Mouse (Mus musculus) forebrain, postnatal 0 days (tissue): ENCODE measurements around the gene Ecsit. TPM values are rescaled to one million over a fixed set of nuclear protein-coding genes. Genes with fewer than 3 reads are reported as not detected.
A peak's percentile ranks its signal among the peaks of the same experiment; 100 is the strongest.

Experiments used
- ATAC-seq: fragments of 200-750 bp; cut with Nextera tagmentation; 2 replicates; pipeline ENCODE4 v1.8.0; 2017; ENCODE audit warnings: mild to moderate bottlenecking, moderate library complexity
- DNase-seq: peaks from one replicate; pipeline ENCODE4 v3.0.0-alpha.2; 2015
- H3K27ac ChIP-seq: fragments of 300-500 bp; sonication (generic); 2 replicates; pipeline ENCODE4 v1.5.1; 2014; ENCODE audit warnings: low read depth, mild to moderate bottlenecking, antibody characterized with exemption, low read length, moderate library complexity, mixed read lengths
- H3K27me3 ChIP-seq: fragments of 300-500 bp; sonication (generic); 2 replicates; pipeline ENCODE4 v1.6.1; 2014; ENCODE audit warnings: mild to moderate bottlenecking, low read length, mixed read lengths; ENCODE audit not compliant: insufficient read depth
- H3K36me3 ChIP-seq: fragments of 300-500 bp; sonication (generic); 2 replicates; pipeline ENCODE4 v1.6.1; 2014; ENCODE audit warnings: mild to moderate bottlenecking, moderate library complexity; ENCODE audit not compliant: insufficient read depth
- H3K4me1 ChIP-seq: fragments of 300-500 bp; sonication (generic); 2 replicates; pipeline ENCODE4 v1.6.1; 2014; ENCODE audit warnings: antibody characterized with exemption; ENCODE audit not compliant: insufficient read depth
- H3K4me2 ChIP-seq: fragments of 300-500 bp; sonication (generic); 2 replicates; pipeline ENCODE4 v1.6.1; 2014; ENCODE audit warnings: low read depth, mild to moderate bottlenecking, moderate library complexity
- H3K4me3 ChIP-seq: fragments of 300-500 bp; sonication (generic); 2 replicates; pipeline ENCODE4 v1.5.1; 2014; ENCODE audit warnings: low read depth, low read length, mixed read lengths
- H3K9ac ChIP-seq: fragments of 300-500 bp; sonication (generic); 2 replicates; pipeline ENCODE4 v1.6.1; 2014; ENCODE audit warnings: mild to moderate bottlenecking
- H3K9me3 ChIP-seq: fragments of 300-500 bp; sonication (generic); 2 replicates; pipeline ENCODE4 v1.6.1; 2016; ENCODE audit warnings: low read length
- CTCF ChIP-seq: sonication (generic); IDR thresholded peaks from 2 replicates; pipeline ENCODE4 v1.5.1; 2016; ENCODE audit warnings: antibody characterized with exemption, control low read depth, low read depth
- WGBS: fragments of 180-500 bp; shearing (Covaris S2); extraction: QIAGEN DNeasy Blood & Tissue Kit; methylation state at CpG from one replicate; pipeline ENCODE4 v1.1.7; 2014; 5-methylcytosine and 5-hydroxymethylcytosine counted together
- microRNA-seq, 2 experiments: library from miRNA; unstranded; fragments of <30 nt; microRNA quantifications; one replicate each; pipeline ENCODE4; 2016
- polyA plus RNA-seq: library from polyadenylated mRNA; unstranded; fragments of >200 nt; fragmentation: Nextera tagmentation; extraction: Ambion mirVana; gene quantifications from 2 replicates; pipeline ENCODE4 v1.2.1, GENCODE M21; 2015
- total RNA-seq: library from RNA; depleted of rRNA; stranded (reverse); fragments of >200 nt; gene quantifications from 2 replicates; pipeline ENCODE4 v1.2.3, GENCODE M21; 2014; rRNA removed

The Ecsit gene
- total and polyA plus RNA-seq, 2 experiments from 2014 or later, result 59.2 to 64.7 TPM

DNA sequence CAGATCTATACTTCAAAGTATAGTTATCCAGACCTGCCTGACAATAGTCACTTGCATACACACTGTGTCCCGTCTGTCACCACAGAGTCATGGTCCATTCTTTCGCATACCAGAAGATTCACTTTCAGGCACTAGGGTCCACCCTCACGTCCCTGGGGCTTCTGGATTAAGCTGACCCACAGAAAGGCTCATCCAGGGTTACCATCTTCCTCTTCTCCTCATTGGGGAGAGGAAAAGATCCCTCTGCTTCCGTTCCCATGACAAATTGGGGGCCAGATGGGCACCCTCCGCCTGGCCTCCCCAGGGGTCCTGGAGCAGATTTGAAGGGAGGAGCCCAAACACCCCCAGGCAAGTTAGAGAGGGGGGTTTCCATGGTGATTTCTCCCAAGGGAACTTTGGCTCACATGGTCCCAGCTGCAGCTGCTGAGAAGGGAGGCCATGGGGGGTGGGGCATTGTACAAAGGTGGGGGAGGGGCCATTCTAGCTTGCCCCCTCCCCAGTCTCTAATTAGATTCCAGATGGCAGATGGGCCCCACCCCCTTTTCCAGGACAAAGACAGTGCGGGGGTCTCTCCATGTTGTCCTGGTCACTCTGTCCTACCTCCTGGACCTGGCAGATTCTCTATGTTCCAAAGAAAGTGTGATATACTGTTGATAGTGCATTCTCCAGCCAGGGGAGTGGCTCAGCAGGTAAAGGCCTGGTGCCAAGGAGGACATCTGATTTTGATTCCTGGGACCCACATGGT is 49.8 kb downstream of the Ecsit start:
- H3K9me3 ChIP-seq, result no peaks in the 10 kb centered on the region
- peak; percentile 42; the same call in 1 of the 2 replicates for ATAC-seq
- TF ChIP-seq CTCF, result no peak
- H3K4me1 ChIP-seq, result no peaks in the 10 kb centered on the region
- no peak overlapping the region for H3K9ac ChIP-seq
- H3K4me2 ChIP-seq, result no peak overlapping the region
- peaks cover 54% of the 10 kb centered on the region for H3K36me3 ChIP-seq
- no peak for DNase-seq
- 41% methylated on average over 6 of the region's 6 CpGs for WGBS
- H3K27me3 ChIP-seq, result no peaks in the 10 kb centered on the region
- H3K4me3 ChIP-seq, result no peak overlapping the region
- no peak overlapping the region; the same call in 1 of the 2 replicates for H3K27ac ChIP-seq

DNA sequence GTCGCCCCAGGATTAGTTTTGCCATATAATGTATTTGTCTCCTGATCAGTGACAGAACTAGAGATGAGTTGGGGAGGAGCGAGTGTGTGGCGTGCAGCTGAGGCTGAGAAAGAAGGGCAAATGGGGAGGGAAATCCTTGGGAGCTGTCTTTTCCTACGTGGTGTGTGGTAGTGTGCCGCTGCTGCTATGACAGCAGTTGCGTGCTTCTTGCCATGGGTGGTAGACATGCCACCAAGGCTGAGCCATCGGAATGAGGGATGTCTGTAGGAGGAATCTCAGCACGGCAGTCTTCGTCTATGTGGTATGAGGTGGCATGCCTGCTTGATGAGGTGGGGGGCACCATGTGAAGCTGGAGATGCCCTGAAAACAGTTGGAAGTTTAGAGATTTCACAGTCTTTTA is 54.9 kb downstream of the Ecsit start:
- Histone ChIP-seq H3K9me3 (no peaks in the 10 kb centered on the region), H3K4me2 (no peak overlapping the region), H3K36me3 (peaks cover 87% of the 10 kb centered on the region), H3K27ac (no peak overlapping the region), H3K4me3 (no peak overlapping the region), H3K4me1 (no peaks in the 10 kb centered on the region), H3K27me3 (no peaks in the 10 kb centered on the region), H3K9ac (no peak overlapping the region)
- no peak for TF ChIP-seq CTCF
- WGBS, result 94% methylated on average over 9 of the region's 9 CpGs
- DNase-seq (no peak), ATAC-seq (no peak)

GRCm38 (mm10) chr9:22028467-22028866 is 56.8 kb downstream of the Ecsit start:
- Histone ChIP-seq H3K9ac (no peak overlapping the region), H3K4me2 (no peak overlapping the region), H3K36me3 (peaks cover 84% of the 10 kb centered on the region), H3K27ac (no peak overlapping the region), H3K27me3 (no peaks in the 10 kb centered on the region), H3K9me3 (no peaks in the 10 kb centered on the region), H3K4me1 (no peaks in the 10 kb centered on the region), H3K4me3 (no peak overlapping the region)
- DNase-seq (no peak), ATAC-seq (no peak)
- TF ChIP-seq CTCF, result no peak
- WGBS, result 19% methylated on average over 7 of the region's 7 CpGs

- H3K9me3 ChIP-seq, result no peaks in the 10 kb centered on the region
- no peak for ATAC-seq
- H3K36me3 ChIP-seq, result peaks cover 72% of the 10 kb centered on the region
- no peak for TF ChIP-seq CTCF
- no peaks in the 10 kb centered on the region for H3K27me3 ChIP-seq
- no peak overlapping the region for H3K27ac ChIP-seq
- DNase-seq, result no peak
- H3K4me3 ChIP-seq, result no peak overlapping the region
- no peak overlapping the region for H3K9ac ChIP-seq
- WGBS, result 62% methylated on average over 8 of the region's 8 CpGs
- no peak overlapping the region for H3K4me2 ChIP-seq
- no peaks in the 10 kb centered on the region for H3K4me1 ChIP-seq
Measured at GRCm38 (mm10) chr9:22024592-22024991, 60.6 kb downstream of the Ecsit start.

Small RNA genes lying within 50 kb of the gene (microRNA-seq; reads per million reads assigned to microRNA genes)
- 0 to 0.39 reads per million in 2 experiments for gene Mir7084

Other genes starting within 250 kb of the Ecsit start
- gene Angptl8, start 249.9 kb downstream of the Ecsit start, total RNA-seq, result not detected in 2 replicates
- gene Angptl8, start 249.9 kb downstream of the Ecsit start, polyA plus RNA-seq, result 0.18 TPM in 1 of 2 replicates, not detected in the other
- gene Dock6, start 232.8 kb downstream of the Ecsit start, total RNA-seq, result 6.0 and 15.2 TPM in 2 replicates
- gene Dock6, start 232.8 kb downstream of the Ecsit start, polyA plus RNA-seq, result 5.7 and 8.3 TPM in 2 replicates
- gene Rab3d, start 167.2 kb downstream of the Ecsit start, total RNA-seq, result 23.7 and 26.7 TPM in 2 replicates
- gene Rab3d, start 167.2 kb downstream of the Ecsit start, polyA plus RNA-seq, result 23.0 and 28.7 TPM in 2 replicates
- 8.6 and 13.6 TPM in 2 replicates for gene Ccdc159, start 158.0 kb downstream of the Ecsit start, total RNA-seq
- 3.5 and 4.1 TPM in 2 replicates for gene Ccdc159, start 158.0 kb downstream of the Ecsit start, polyA plus RNA-seq
- 42.0 and 47.1 TPM in 2 replicates for gene Tmem205, start 157.9 kb downstream of the Ecsit start, total RNA-seq
- 52.8 and 65.9 TPM in 2 replicates for gene Tmem205, start 157.9 kb downstream of the Ecsit start, polyA plus RNA-seq
- gene Plppr2, start 148.4 kb downstream of the Ecsit start, total RNA-seq, result 97.9 and 108 TPM in 2 replicates
- gene Plppr2, start 148.4 kb downstream of the Ecsit start, polyA plus RNA-seq, result 122 and 144 TPM in 2 replicates
- gene Swsap1, start 129.7 kb downstream of the Ecsit start, total RNA-seq, result 28.2 and 37.7 TPM in 2 replicates
- gene Swsap1, start 129.7 kb downstream of the Ecsit start, polyA plus RNA-seq, result 7.0 and 7.3 TPM in 2 replicates
- gene Epor, start 121.9 kb downstream of the Ecsit start, total RNA-seq, result 0.24 and 1.0 TPM in 2 replicates
- gene Epor, start 121.9 kb downstream of the Ecsit start, polyA plus RNA-seq, result 2.2 and 2.4 TPM in 2 replicates
- 0.24 and 2.1 TPM in 2 replicates for gene Rgl3, start 96.0 kb downstream of the Ecsit start, total RNA-seq
- 1.0 and 1.2 TPM in 2 replicates for gene Rgl3, start 96.0 kb downstream of the Ecsit start, polyA plus RNA-seq
- 5.7 and 6.0 TPM in 2 replicates for gene Ccdc151, start 82.8 kb downstream of the Ecsit start, total RNA-seq
- 5.5 and 6.4 TPM in 2 replicates for gene Ccdc151, start 82.8 kb downstream of the Ecsit start, polyA plus RNA-seq
- gene Prkcsh, start 82.6 kb downstream of the Ecsit start, total RNA-seq, result 83.2 and 86.5 TPM in 2 replicates
- 48.9 and 67.4 TPM in 2 replicates for gene Prkcsh, start 82.6 kb downstream of the Ecsit start, polyA plus RNA-seq
- 159 and 191 TPM in 2 replicates for gene Elavl3, start 33.4 kb downstream of the Ecsit start, total RNA-seq
- 51.3 and 74.7 TPM in 2 replicates for gene Elavl3, start 33.4 kb downstream of the Ecsit start, polyA plus RNA-seq
- gene Gm49318, start 14.2 kb downstream of the Ecsit start, total RNA-seq, result not detected in 2 replicates
- gene Gm49318, start 14.2 kb downstream of the Ecsit start, polyA plus RNA-seq, result not detected in 2 replicates
- gene Zfp653, start 14.1 kb downstream of the Ecsit start, total RNA-seq, result 31.0 and 32.3 TPM in 2 replicates
- gene Zfp653, start 14.1 kb downstream of the Ecsit start, polyA plus RNA-seq, result 13.3 and 16.3 TPM in 2 replicates
- 0.24 TPM in 1 of 2 replicates, not detected in the other for gene Cnn1, start 13.8 kb upstream of the Ecsit start, total RNA-seq
- gene Cnn1, start 13.8 kb upstream of the Ecsit start, polyA plus RNA-seq, result 0.24 and 0.86 TPM in 2 replicates
- 122 and 137 TPM in 2 replicates for gene Elof1, start 31.7 kb upstream of the Ecsit start, total RNA-seq
- 165 and 170 TPM in 2 replicates for gene Elof1, start 31.7 kb upstream of the Ecsit start, polyA plus RNA-seq
- gene Acp5, start 50.3 kb upstream of the Ecsit start, total RNA-seq, result 3.9 TPM in 1 of 2 replicates, not detected in the other
- 0.41 and 0.88 TPM in 2 replicates for gene Acp5, start 50.3 kb upstream of the Ecsit start, polyA plus RNA-seq
- gene Pigyl, start 71.4 kb upstream of the Ecsit start, total RNA-seq, result 27.8 and 35.2 TPM in 2 replicates
- 112 and 143 TPM in 2 replicates for gene Pigyl, start 71.4 kb upstream of the Ecsit start, polyA plus RNA-seq
- 0.14 and 0.15 TPM in 2 replicates for gene Zfp872, start 102.7 kb upstream of the Ecsit start, total RNA-seq
- gene Zfp872, start 102.7 kb upstream of the Ecsit start, polyA plus RNA-seq, result 0.16 and 0.26 TPM in 2 replicates
- 10.3 and 11.0 TPM in 2 replicates for gene Zfp809, start 140.3 kb upstream of the Ecsit start, total RNA-seq
- gene Zfp809, start 140.3 kb upstream of the Ecsit start, polyA plus RNA-seq, result 3.8 and 6.8 TPM in 2 replicates
- gene Zfp599, start 174.5 kb upstream of the Ecsit start, total RNA-seq, result 7.6 and 7.9 TPM in 2 replicates
- gene Zfp599, start 174.5 kb upstream of the Ecsit start, polyA plus RNA-seq, result 4.8 and 6.0 TPM in 2 replicates
- gene Zfp810, start 222.2 kb upstream of the Ecsit start, total RNA-seq, result 37.1 and 51.3 TPM in 2 replicates
- gene Zfp810, start 222.2 kb upstream of the Ecsit start, polyA plus RNA-seq, result 20.1 and 27.5 TPM in 2 replicates